Mouse (Mus musculus): ENCODE data around the gene Myo7a. TPM values are rescaled to one million over a fixed set of nuclear protein-coding genes. Genes with fewer than 3 reads are reported as not detected.

Myo7a gene
- polyA plus RNA-seq, 1 experiment: 0.01 TPM

DNA sequence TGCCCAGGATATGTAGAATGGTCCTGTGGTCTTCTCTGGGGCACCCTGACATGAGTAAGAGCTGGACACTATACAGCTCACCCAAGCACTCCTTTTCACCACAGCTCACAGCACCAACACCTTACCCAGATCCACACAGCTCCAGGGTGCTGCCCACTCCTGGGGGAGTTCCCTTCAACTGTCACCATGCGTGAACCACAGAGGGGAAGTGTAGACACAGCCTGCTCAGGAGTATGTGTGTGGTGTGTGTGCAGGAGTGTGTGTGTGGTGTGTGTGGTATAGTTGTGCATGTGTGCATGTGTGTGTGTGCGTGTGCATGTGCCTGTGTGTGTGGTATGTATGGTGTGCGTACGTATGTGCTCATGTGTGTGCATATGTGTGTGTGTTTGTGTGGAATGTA, 23.5 kb downstream of the Myo7a start:
- Histone ChIP-seq H3K27me3 (ENCODE audit: control insufficient read depth) (no peaks in the 10 kb centered on the region), H3K4me1 (ENCODE audit: control insufficient read depth) (no peaks in the 10 kb centered on the region), H3K9me3 (ENCODE audit: control insufficient read depth, low read length) (peaks cover 13% of the 10 kb centered on the region), H3K4me3 (replicated peaks) (no peak overlapping the region), H3K36me3 (ENCODE audit: control insufficient read depth) (peaks cover 9% of the 10 kb centered on the region; the same call in 1 of the 2 replicates)
- TF ChIP-seq GATA1 (IDR thresholded peaks at IDR 0.05; ENCODE audit: low read length) (no peak), TAL1 (IDR thresholded peaks at IDR 0.05; ENCODE audit: low read length) (no peak)

DNA sequence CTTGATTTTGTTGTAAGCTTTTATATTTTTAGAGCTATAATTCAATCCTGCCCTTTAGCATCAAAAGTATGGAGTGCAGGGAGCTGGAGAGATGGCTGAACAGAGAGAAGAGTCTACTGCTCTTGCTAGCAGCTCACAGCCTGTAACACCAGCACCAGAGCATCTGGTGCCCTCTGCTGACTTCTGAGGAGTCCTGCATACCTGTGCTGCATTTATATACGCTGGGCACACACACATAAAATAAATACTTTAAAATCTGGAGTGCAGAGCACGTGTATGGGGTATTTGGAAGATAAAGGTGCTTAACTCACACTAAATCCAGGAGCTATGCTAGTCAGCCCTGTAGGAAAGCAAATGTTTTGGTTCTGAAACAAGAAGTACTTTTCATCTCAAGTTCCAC, 33.0 kb downstream of the Myo7a start:
- H3K4me3 ChIP-seq (replicated peaks): no peak overlapping the region
- H3K9me3 ChIP-seq (ENCODE audit: control insufficient read depth, low read length): no peaks in the 10 kb centered on the region
- no peaks in the 10 kb centered on the region for H3K27me3 ChIP-seq (ENCODE audit: control insufficient read depth)
- no peak for TF ChIP-seq TAL1 (IDR thresholded peaks at IDR 0.05; ENCODE audit: low read length)
- no peak for TF ChIP-seq GATA1 (IDR thresholded peaks at IDR 0.05; ENCODE audit: low read length)
- H3K36me3 ChIP-seq (ENCODE audit: control insufficient read depth): no peaks in the 10 kb centered on the region; the same call in 1 of the 2 replicates
- H3K4me1 ChIP-seq (ENCODE audit: control insufficient read depth): no peaks in the 10 kb centered on the region; the same call in 1 of the 2 replicates

- Histone ChIP-seq H3K9me3 (ENCODE audit: control insufficient read depth, low read length) (no peaks in the 10 kb centered on the region), H3K4me3 (replicated peaks) (no peak overlapping the region), H3K4me1 (ENCODE audit: control insufficient read depth) (no peaks in the 10 kb centered on the region; the same call in 1 of the 2 replicates), H3K36me3 (ENCODE audit: control insufficient read depth) (no peaks in the 10 kb centered on the region; the same call in 1 of the 2 replicates), H3K27me3 (ENCODE audit: control insufficient read depth) (no peaks in the 10 kb centered on the region)
- TF ChIP-seq TAL1 (IDR thresholded peaks at IDR 0.05; ENCODE audit: low read length) (no peak), GATA1 (IDR thresholded peaks at IDR 0.05; ENCODE audit: low read length) (no peak)
Observed at GRCm38 (mm10) chr7:98085314-98085713, 34.0 kb downstream of the Myo7a start.

DNA sequence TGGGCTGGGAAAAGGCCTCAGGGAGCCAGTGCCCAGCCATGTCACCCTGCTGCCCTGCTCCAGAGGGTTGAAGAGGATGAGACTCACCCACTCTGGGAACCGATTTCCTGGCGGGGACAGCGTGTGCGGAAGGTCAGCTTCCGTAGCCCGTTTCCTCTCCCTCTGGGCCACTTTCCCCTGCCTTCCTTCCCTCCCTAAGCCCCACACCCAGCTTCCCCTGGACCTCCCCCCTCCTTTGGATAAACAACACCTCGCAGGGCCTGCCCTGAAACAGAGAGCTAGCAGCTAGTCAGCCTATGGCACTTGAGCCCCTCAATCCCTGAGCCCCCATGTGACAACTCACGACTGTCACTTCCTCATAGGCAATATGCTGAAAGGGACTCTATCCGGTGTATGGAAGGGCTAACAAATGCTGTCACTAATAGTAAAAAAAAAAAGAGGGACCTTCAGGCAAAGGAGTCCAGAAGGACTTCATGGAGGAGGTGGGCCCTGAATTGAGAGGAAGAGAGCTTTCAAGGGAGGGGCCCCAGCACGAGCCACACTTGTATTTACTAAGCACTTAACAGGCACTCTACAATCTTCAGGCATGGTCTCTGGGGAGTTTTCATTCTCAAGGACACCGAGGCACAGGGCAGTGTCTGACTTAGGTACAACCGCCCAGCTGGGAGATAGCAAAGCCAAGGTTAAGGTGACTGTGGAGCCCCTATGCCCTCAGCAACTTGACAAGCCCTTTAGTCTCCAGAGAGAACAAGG, 34.6 kb downstream of the Myo7a start:
- no peak overlapping the region for H3K4me3 ChIP-seq (replicated peaks)
- no peaks in the 10 kb centered on the region; the same call in 1 of the 2 replicates for H3K36me3 ChIP-seq (ENCODE audit: control insufficient read depth)
- no peaks in the 10 kb centered on the region; the same call in 1 of the 2 replicates for H3K4me1 ChIP-seq (ENCODE audit: control insufficient read depth)
- no peaks in the 10 kb centered on the region for H3K9me3 ChIP-seq (ENCODE audit: control insufficient read depth, low read length)
- TF ChIP-seq GATA1 (IDR thresholded peaks at IDR 0.05; ENCODE audit: low read length) (no peak), TAL1 (IDR thresholded peaks at IDR 0.05; ENCODE audit: low read length) (no peak)
- H3K27me3 ChIP-seq (ENCODE audit: control insufficient read depth): no peaks in the 10 kb centered on the region

GRCm38 (mm10) chr7:98082376-98082775, 36.9 kb downstream of the Myo7a start:
- TF ChIP-seq GATA1 (IDR thresholded peaks at IDR 0.05; ENCODE audit: low read length): no peak
- TF ChIP-seq TAL1 (IDR thresholded peaks at IDR 0.05; ENCODE audit: low read length): no peak
- H3K36me3 ChIP-seq (ENCODE audit: control insufficient read depth): peaks cover 3% of the 10 kb centered on the region; the same call in 1 of the 2 replicates
- H3K27me3 ChIP-seq (ENCODE audit: control insufficient read depth): no peaks in the 10 kb centered on the region
- H3K4me1 ChIP-seq (ENCODE audit: control insufficient read depth): no peaks in the 10 kb centered on the region; the same call in 1 of the 2 replicates
- H3K9me3 ChIP-seq (ENCODE audit: control insufficient read depth, low read length): no peaks in the 10 kb centered on the region
- no peak overlapping the region for H3K4me3 ChIP-seq (replicated peaks)

- H3K4me1 ChIP-seq (ENCODE audit: control insufficient read depth): no peaks in the 10 kb centered on the region
- no peak for TF ChIP-seq TAL1 (IDR thresholded peaks at IDR 0.05; ENCODE audit: low read length)
- no peak for TF ChIP-seq GATA1 (IDR thresholded peaks at IDR 0.05; ENCODE audit: low read length)
- H3K36me3 ChIP-seq (ENCODE audit: control insufficient read depth): peaks cover 3% of the 10 kb centered on the region; the same call in 1 of the 2 replicates
- H3K4me3 ChIP-seq (replicated peaks): no peak overlapping the region
- no peaks in the 10 kb centered on the region for H3K9me3 ChIP-seq (ENCODE audit: control insufficient read depth, low read length)
- H3K27me3 ChIP-seq (ENCODE audit: control insufficient read depth): no peaks in the 10 kb centered on the region
Observed at GRCm38 (mm10) chr7:98077453-98077852, 41.9 kb downstream of the Myo7a start.

DNA sequence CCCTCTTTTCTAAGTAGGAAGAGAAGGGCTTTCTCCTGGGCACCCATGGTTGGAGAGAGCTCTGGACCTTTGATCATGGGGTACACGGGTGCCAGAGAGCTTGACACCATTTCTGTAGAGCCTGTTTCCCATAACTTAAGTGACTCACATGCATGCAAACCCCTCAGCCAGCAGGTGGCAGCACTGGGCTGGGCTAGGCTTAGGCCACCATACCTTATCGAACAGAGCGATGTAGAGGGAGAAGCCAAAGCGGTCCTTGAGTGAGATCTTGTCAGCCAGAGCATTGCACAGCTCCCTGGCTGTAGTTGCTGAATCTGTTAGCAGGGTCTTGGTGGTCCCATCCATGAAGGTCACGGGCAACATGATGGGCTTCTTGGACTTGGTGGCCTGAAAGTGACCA, 47.7 kb downstream of the Myo7a start:
- no peaks in the 10 kb centered on the region for H3K9me3 ChIP-seq (ENCODE audit: control insufficient read depth, low read length)
- no peak for TF ChIP-seq GATA1 (IDR thresholded peaks at IDR 0.05; ENCODE audit: low read length)
- no peak for TF ChIP-seq TAL1 (IDR thresholded peaks at IDR 0.05; ENCODE audit: low read length)
- H3K4me1 ChIP-seq (ENCODE audit: control insufficient read depth): no peaks in the 10 kb centered on the region
- no peaks in the 10 kb centered on the region for H3K27me3 ChIP-seq (ENCODE audit: control insufficient read depth)
- H3K4me3 ChIP-seq (replicated peaks): no peak overlapping the region
- H3K36me3 ChIP-seq (ENCODE audit: control insufficient read depth): peaks cover 3% of the 10 kb centered on the region; the same call in 1 of the 2 replicates

GRCm38 (mm10) chr7:98066229-98066628, 53.1 kb downstream of the Myo7a start:
- Histone ChIP-seq H3K36me3 (ENCODE audit: control insufficient read depth) (peaks cover 3% of the 10 kb centered on the region; the same call in 1 of the 2 replicates), H3K4me3 (replicated peaks) (no peak overlapping the region), H3K4me1 (ENCODE audit: control insufficient read depth) (no peaks in the 10 kb centered on the region), H3K9me3 (ENCODE audit: control insufficient read depth, low read length) (no peaks in the 10 kb centered on the region), H3K27me3 (ENCODE audit: control insufficient read depth) (no peaks in the 10 kb centered on the region)
- TF ChIP-seq GATA1 (IDR thresholded peaks at IDR 0.05; ENCODE audit: low read length) (no peak), TAL1 (IDR thresholded peaks at IDR 0.05; ENCODE audit: low read length) (no peak)

DNA sequence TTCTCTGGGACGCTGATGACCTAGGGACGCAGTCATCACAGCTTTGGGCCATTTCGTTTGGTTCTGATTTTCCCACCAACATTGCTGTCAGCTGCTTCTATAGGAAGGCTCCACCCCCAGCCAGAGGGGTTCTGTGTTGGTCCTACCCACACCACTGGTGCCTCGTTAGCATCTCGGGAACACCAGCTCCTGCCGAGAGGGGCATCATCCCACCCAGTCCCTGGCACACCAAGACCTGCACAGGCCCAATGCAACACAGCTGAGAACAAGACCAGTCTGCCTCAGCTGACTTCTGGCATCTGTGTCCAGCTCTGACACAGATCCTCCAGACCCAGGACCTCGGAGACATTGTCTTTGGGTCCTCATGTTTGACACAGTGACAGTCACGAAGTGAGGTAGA, 64.4 kb downstream of the Myo7a start:
- no peak for TF ChIP-seq GATA1 (IDR thresholded peaks at IDR 0.05; ENCODE audit: low read length)
- no peak for TF ChIP-seq TAL1 (IDR thresholded peaks at IDR 0.05; ENCODE audit: low read length)
- no peaks in the 10 kb centered on the region for H3K27me3 ChIP-seq (ENCODE audit: control insufficient read depth)
- no peak overlapping the region for H3K4me3 ChIP-seq (replicated peaks)
- no peaks in the 10 kb centered on the region for H3K9me3 ChIP-seq (ENCODE audit: control insufficient read depth, low read length)
- peaks cover 2% of the 10 kb centered on the region; the same call in 1 of the 2 replicates for H3K36me3 ChIP-seq (ENCODE audit: control insufficient read depth)
- H3K4me1 ChIP-seq (ENCODE audit: control insufficient read depth): no peaks in the 10 kb centered on the region

All from erythroblast, embryonic 14.5 days (primary cell).